Mouse (Mus musculus): Measurements from ENCODE around the gene Nr1d1. TPM values are rescaled to one million over a fixed set of nuclear protein-coding genes. Genes with fewer than 3 reads are reported as not detected.

Gene Nr1d1
- polyA plus RNA-seq, 1 experiment from 2014 or later = 0.69 TPM

- no peak for ATAC-seq (replicated peaks; ENCODE audit: insufficient number of reproducible peaks, low FRiP score, low TSS enrichment, low read depth)
- no peaks in the 10 kb centered on the region for H3K9me3 ChIP-seq (replicated peaks; ENCODE audit: control insufficient read depth, low read length)
- H3K36me3 ChIP-seq (replicated peaks; ENCODE audit: control insufficient read depth, insufficient read depth, low read depth, low read length) = no peaks in the 10 kb centered on the region
- no peak for DNase-seq (ENCODE audit: low spot score)
- 92% methylated on average over 6 of the region's 6 CpGs for WGBS
- H3K9ac ChIP-seq (replicated peaks; ENCODE audit: low read length) = no peak overlapping the region
- no peak overlapping the region for H3K27ac ChIP-seq (replicated peaks; ENCODE audit: low read depth, low read length)
- peaks cover under 1% of the 10 kb centered on the region for H3K4me1 ChIP-seq (ENCODE audit: control insufficient read depth, insufficient read depth, low read length)
- H3K27me3 ChIP-seq (ENCODE audit: control insufficient read depth, insufficient read depth, low read length) = no peaks in the 10 kb centered on the region
- no peak overlapping the region for H3K4me2 ChIP-seq (ENCODE audit: low read depth, low read length)
- H3K4me3 ChIP-seq (ENCODE audit: low read depth, low read length) = no peak overlapping the region
These were observed 19.3 kb downstream of the Nr1d1 start for GRCm38 (mm10) chr11:98755726-98756380.

GRCm38 (mm10) chr11:98754621-98755181 is 20.4 kb downstream of the Nr1d1 start:
- Histone ChIP-seq H3K27me3 (ENCODE audit: control insufficient read depth, insufficient read depth, low read length) (no peaks in the 10 kb centered on the region), H3K4me3 (ENCODE audit: low read depth, low read length) (no peak overlapping the region), H3K36me3 (replicated peaks; ENCODE audit: control insufficient read depth, insufficient read depth, low read depth, low read length) (no peaks in the 10 kb centered on the region), H3K9me3 (replicated peaks; ENCODE audit: control insufficient read depth, low read length) (no peaks in the 10 kb centered on the region), H3K27ac (replicated peaks; ENCODE audit: low read depth, low read length) (no peak overlapping the region), H3K4me2 (ENCODE audit: low read depth, low read length) (no peak overlapping the region), H3K4me1 (ENCODE audit: control insufficient read depth, insufficient read depth, low read length) (peaks cover 3% of the 10 kb centered on the region), H3K9ac (replicated peaks; ENCODE audit: low read length) (no peak overlapping the region)
- peak; percentile 84 for DNase-seq (ENCODE audit: low spot score)
- 23% methylated on average over 7 of the region's 7 CpGs for WGBS
- ATAC-seq (replicated peaks; ENCODE audit: insufficient number of reproducible peaks, low FRiP score, low TSS enrichment, low read depth) = 0 out of 2 replicates have a peak, but pooled peaks have one; percentile 53

DNA sequence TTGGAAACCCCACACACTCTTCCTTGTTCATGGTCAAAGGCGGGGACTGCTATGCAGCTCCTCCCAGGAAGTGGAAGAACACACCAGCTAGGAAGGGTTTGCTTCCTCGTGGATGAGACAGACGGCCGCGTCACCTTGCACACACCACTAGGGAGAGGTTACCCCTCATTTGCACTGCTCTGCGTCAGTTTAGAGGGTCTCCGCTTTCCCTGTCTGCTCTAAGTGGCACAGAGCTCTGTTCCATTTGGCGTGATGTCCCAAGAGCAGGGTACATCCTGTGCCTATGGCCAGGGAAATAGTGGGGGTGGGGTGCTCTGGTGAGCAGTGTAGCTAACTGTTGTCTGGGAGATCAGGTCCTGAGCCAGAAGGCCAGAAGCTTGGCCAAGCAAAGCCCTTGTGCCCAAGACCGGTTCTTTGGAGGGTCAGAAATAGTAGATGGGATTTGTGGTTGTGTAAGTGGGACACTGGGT is 20.9 kb downstream of the Nr1d1 start:
- WGBS = 61% methylated on average over 9 of the region's 9 CpGs
- Histone ChIP-seq H3K27me3 (ENCODE audit: control insufficient read depth, insufficient read depth, low read length) (no peaks in the 10 kb centered on the region), H3K36me3 (replicated peaks; ENCODE audit: control insufficient read depth, insufficient read depth, low read depth, low read length) (no peaks in the 10 kb centered on the region), H3K4me1 (ENCODE audit: control insufficient read depth, insufficient read depth, low read length) (peaks cover 3% of the 10 kb centered on the region), H3K4me2 (ENCODE audit: low read depth, low read length) (no peak overlapping the region), H3K4me3 (ENCODE audit: low read depth, low read length) (no peak overlapping the region), H3K9me3 (replicated peaks; ENCODE audit: control insufficient read depth, low read length) (no peaks in the 10 kb centered on the region), H3K27ac (replicated peaks; ENCODE audit: low read depth, low read length) (no peak overlapping the region), H3K9ac (replicated peaks; ENCODE audit: low read length) (no peak overlapping the region)
- no peak for ATAC-seq (replicated peaks; ENCODE audit: insufficient number of reproducible peaks, low FRiP score, low TSS enrichment, low read depth)
- no peak for DNase-seq (ENCODE audit: low spot score)

GRCm38 (mm10) chr11:98753264-98753663 is 21.9 kb downstream of the Nr1d1 start:
- 87% methylated on average over 5 of the region's 5 CpGs for WGBS
- Histone ChIP-seq H3K4me3 (ENCODE audit: low read depth, low read length) (no peak overlapping the region), H3K9ac (replicated peaks; ENCODE audit: low read length) (no peak overlapping the region), H3K36me3 (replicated peaks; ENCODE audit: control insufficient read depth, insufficient read depth, low read depth, low read length) (no peaks in the 10 kb centered on the region), H3K4me2 (ENCODE audit: low read depth, low read length) (no peak overlapping the region), H3K4me1 (ENCODE audit: control insufficient read depth, insufficient read depth, low read length) (peaks cover 10% of the 10 kb centered on the region), H3K27ac (replicated peaks; ENCODE audit: low read depth, low read length) (no peak overlapping the region), H3K9me3 (replicated peaks; ENCODE audit: control insufficient read depth, low read length) (no peaks in the 10 kb centered on the region), H3K27me3 (ENCODE audit: control insufficient read depth, insufficient read depth, low read length) (no peaks in the 10 kb centered on the region)
- ATAC-seq (replicated peaks; ENCODE audit: insufficient number of reproducible peaks, low FRiP score, low TSS enrichment, low read depth) (no peak), DNase-seq (ENCODE audit: low spot score) (no peak)

DNA sequence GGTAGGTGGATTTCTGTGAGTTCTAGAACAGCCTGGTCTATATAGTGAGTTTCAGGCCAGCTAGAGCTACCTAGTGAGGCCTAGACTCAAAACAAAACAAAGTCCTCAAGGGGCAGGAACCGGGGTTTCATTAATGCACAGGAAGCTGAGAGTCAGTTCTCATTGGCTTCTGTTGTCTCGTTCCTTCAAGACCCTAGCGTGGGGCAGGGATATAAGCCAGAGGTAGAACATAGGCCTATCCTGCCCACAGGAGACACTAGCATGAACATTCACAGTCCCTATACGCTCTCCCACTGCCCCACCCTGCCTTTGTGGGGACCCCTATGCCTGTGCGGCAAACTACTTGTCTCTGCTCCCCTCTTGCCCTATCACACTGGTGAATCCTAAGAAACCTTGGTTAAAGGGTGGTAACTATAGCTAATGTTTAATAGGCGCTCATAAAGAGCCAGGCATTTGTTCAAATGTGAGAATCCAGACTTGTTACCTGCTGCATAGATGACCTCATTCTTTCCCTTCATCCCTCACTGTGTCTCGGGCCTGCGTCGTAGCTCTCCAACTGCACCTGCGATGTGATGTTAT is 22.5 kb downstream of the Nr1d1 start:
- Histone ChIP-seq H3K27ac (replicated peaks; ENCODE audit: low read depth, low read length) (no peak overlapping the region; the same call in 1 of the 2 replicates), H3K4me1 (ENCODE audit: control insufficient read depth, insufficient read depth, low read length) (peaks cover 16% of the 10 kb centered on the region), H3K36me3 (replicated peaks; ENCODE audit: control insufficient read depth, insufficient read depth, low read depth, low read length) (no peaks in the 10 kb centered on the region), H3K9me3 (replicated peaks; ENCODE audit: control insufficient read depth, low read length) (no peaks in the 10 kb centered on the region), H3K9ac (replicated peaks; ENCODE audit: low read length) (no peak overlapping the region), H3K4me2 (ENCODE audit: low read depth, low read length) (no peak overlapping the region), H3K4me3 (ENCODE audit: low read depth, low read length) (no peak overlapping the region), H3K27me3 (ENCODE audit: control insufficient read depth, insufficient read depth, low read length) (no peaks in the 10 kb centered on the region)
- WGBS = 83% methylated on average over 10 of the region's 10 CpGs
- DNase-seq (ENCODE audit: low spot score) = no peak
- no peak for ATAC-seq (replicated peaks; ENCODE audit: insufficient number of reproducible peaks, low FRiP score, low TSS enrichment, low read depth)

DNA sequence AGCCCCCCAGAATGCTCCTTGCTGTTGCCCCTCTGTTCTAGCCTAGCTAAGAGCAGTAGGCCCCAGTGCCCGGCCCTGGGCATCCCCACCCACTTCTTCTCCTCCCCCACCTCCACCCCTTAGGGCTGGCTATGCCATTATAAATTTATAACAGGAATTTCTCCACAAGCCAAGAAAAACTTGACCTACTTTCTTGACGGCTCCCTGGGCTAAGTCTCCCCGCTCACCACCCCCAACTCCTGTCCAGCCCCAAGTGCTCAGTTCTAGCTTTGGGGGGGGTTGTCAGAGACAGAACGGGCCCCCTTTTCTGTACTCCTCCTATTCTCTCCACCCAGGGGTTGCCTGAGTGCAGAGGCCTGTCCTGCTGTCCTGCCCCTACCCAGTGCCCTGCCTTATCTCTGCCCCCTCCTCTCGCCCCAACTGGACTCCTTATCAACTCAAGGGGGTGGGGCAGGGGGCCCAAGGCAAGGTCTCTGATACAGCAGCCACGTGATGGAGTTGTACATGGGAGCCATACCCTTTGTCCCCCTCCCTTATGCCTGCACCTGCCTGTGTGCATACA is 23.8 kb downstream of the Nr1d1 start:
- Histone ChIP-seq H3K9ac (replicated peaks; ENCODE audit: low read length) (peak overlapping the region; percentile 34), H3K4me3 (ENCODE audit: low read depth, low read length) (no peak overlapping the region), H3K4me1 (ENCODE audit: control insufficient read depth, insufficient read depth, low read length) (peaks cover 22% of the 10 kb centered on the region), H3K27ac (replicated peaks; ENCODE audit: low read depth, low read length) (no peak overlapping the region), H3K27me3 (ENCODE audit: control insufficient read depth, insufficient read depth, low read length) (no peaks in the 10 kb centered on the region), H3K9me3 (replicated peaks; ENCODE audit: control insufficient read depth, low read length) (no peaks in the 10 kb centered on the region), H3K4me2 (ENCODE audit: low read depth, low read length) (no peak overlapping the region), H3K36me3 (replicated peaks; ENCODE audit: control insufficient read depth, insufficient read depth, low read depth, low read length) (no peaks in the 10 kb centered on the region)
- ATAC-seq (replicated peaks; ENCODE audit: insufficient number of reproducible peaks, low FRiP score, low TSS enrichment, low read depth) (0 out of 2 replicates have a peak, but pooled peaks have one; percentile 22), DNase-seq (ENCODE audit: low spot score) (no peak)
- WGBS = 41% methylated on average over 6 of the region's 6 CpGs

DNA sequence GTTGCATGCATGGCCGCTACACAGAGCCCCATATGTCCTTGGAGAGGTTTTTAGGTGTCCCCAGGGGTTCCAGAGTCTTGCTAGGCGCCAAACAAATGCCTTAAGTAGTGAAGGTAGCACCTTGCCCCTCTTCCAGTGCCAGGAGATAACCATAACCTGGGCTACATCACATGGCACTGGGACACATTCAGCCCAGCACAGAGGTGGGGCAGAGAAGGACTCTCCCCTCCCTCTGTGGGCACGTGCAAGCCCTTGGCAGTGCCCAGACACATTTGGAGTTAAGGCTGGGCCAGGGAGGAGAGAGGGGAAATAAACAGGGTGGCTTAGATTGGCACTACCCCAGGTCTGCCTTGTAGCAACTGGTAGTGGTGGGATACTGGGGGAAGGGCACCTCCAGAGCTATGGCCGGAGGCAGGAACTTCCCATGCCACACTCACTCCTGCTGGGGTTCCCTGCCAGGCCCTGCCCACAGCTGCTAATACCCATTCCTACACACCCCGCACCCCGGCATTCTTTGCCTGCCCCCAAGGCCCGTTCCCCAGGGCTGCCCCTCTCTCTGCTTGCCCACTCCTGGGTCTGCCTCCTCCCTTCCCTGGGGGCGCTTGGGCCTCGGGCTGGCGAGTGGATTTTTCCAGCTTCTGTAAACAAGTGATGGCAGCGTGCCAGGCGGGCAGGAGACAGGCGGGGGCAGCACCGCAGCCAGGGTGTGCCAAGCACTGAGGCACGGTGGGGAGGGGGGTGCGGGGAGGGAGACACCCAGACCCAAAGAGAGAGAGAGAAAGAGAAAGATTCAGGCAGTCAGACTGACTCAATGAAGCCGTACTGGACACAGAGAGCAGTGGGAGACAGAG is 24.6 kb downstream of the Nr1d1 start:
- Histone ChIP-seq H3K4me3 (ENCODE audit: low read depth, low read length) (no peak overlapping the region), H3K36me3 (replicated peaks; ENCODE audit: control insufficient read depth, insufficient read depth, low read depth, low read length) (no peaks in the 10 kb centered on the region), H3K27me3 (ENCODE audit: control insufficient read depth, insufficient read depth, low read length) (no peaks in the 10 kb centered on the region), H3K27ac (replicated peaks; ENCODE audit: low read depth, low read length) (no peak overlapping the region), H3K9me3 (replicated peaks; ENCODE audit: control insufficient read depth, low read length) (no peaks in the 10 kb centered on the region), H3K4me2 (ENCODE audit: low read depth, low read length) (no peak overlapping the region), H3K4me1 (ENCODE audit: control insufficient read depth, insufficient read depth, low read length) (peaks cover 22% of the 10 kb centered on the region), H3K9ac (replicated peaks; ENCODE audit: low read length) (peak overlapping the region; percentile 34)
- WGBS = 43% methylated on average over 16 of the region's 17 CpGs
- no peak for DNase-seq (ENCODE audit: low spot score)
- ATAC-seq (replicated peaks; ENCODE audit: insufficient number of reproducible peaks, low FRiP score, low TSS enrichment, low read depth) = no peak

Measured in embryonic facial prominence, embryonic 11.5 days (tissue).